Mouse (Mus musculus): ENCODE results near the gene Spo11.

DNA sequence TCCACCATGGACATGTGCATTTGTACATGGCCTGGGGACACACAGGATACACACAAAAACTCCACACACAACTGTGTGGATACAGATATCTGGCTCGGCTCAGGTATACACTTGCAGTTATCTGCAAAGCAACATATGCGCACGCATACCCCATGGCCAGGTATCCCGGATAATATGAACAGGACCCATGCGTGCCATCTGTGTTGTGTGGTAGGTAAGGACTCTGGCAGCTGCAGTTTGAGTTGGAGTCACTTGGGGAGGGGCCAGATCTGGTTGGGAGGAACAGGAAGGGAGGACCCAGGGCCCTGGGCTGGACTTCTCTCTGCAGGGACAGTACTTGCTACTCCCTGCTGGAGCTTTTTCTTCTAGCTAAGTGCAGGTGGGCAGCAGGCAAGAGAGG, 58.2 kb downstream of the Spo11 start:
- TF ChIP-seq ZMIZ1 (IDR thresholded peaks at IDR 0.05; ENCODE audit: low read depth, low read length) (no peak), CTCF (conservative IDR thresholded peaks at IDR 0.05 in 1 of 2, IDR thresholded peaks at IDR 0.05 in 1 of 2; ENCODE audit: low read depth in 2 of 2, low read length in 2 of 2) (no peak), EP300 (IDR thresholded peaks at IDR 0.05; ENCODE audit: low read length) (no peak), SMC3 (IDR thresholded peaks at IDR 0.05; ENCODE audit: low read depth, low read length) (no peak), TBP (conservative IDR thresholded peaks at IDR 0.05; ENCODE audit: low read depth, low read length) (no peak), POLR2A (IDR thresholded peaks at IDR 0.05; ENCODE audit: low read depth, low read length) (no peak), ELF1 (IDR thresholded peaks at IDR 0.05; ENCODE audit: low read depth, low read length) (no peak), SIN3A (IDR thresholded peaks at IDR 0.05; ENCODE audit: low read length) (no peak), NRF1 (IDR thresholded peaks at IDR 0.05; ENCODE audit: low read depth, low read length) (no peak), KAT2A (IDR thresholded peaks at IDR 0.05; ENCODE audit: insufficient replicate concordance, low read length) (no peak), ZC3H11A (IDR thresholded peaks at IDR 0.05; ENCODE audit: low read depth, low read length) (no peak), TCF12 (IDR thresholded peaks at IDR 0.05; ENCODE audit: low read depth, low read length) (no peak)

Measured in CH12.LX (cell line).